Mouse (Mus musculus) MN1 (cell line): ENCODE data around the gene Dph1.

Experiments used
- DNase-seq: peaks from one replicate; pipeline ENCODE4 v3.0.0-alpha.2; 2016; ENCODE audit warnings: low spot score

Dph1 gene

GRCm38 (mm10) chr11:75134485-75135068 is 56.5 kb downstream of the Dph1 start:
- DNase-seq = no peak

DNA sequence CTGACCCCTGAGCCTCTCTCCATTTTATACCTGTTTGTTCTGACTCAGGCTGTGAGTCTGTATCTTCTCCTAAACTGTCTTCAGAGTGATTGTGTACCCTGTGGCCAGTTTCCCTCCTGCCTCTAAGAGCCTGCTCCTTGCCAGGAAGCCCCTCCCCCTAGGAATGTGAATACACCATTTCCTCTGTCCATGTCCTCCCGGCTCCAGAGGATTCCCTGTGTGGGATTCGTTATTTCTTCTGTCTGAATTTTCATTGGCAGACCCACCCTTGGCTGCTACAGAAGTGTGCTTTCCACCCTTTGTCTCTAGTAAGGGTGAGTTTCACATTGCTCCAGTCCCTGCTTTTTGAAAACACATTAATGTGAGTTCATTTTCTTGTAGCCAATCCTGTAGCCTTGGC is 57.1 kb downstream of the Dph1 start:
- DNase-seq = peak; percentile 18

- DNase-seq = no peak
These were observed 57.6 kb downstream of the Dph1 start for GRCm38 (mm10) chr11:75133391-75133790.

DNA sequence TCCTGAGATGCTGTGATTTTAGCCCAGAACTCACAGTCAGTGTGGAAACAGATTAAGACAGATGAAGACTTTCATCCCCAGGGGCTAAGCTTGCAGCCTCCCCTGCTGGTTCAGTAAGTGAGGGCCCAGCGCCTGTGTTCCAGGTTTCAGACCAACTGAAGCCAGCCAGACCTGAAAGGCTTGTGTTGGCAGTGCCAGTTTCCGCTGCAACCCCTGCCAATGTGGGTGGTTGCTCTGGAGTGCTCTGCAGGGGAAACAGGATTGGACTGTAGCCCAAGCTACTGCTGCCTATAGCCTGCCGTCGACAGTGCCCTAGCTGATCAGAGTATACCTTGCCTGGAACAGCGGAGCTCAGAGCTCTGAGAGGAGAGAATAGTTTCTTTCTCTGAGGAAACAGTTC is 58.8 kb downstream of the Dph1 start:
- DNase-seq = peak; percentile 67

DNA sequence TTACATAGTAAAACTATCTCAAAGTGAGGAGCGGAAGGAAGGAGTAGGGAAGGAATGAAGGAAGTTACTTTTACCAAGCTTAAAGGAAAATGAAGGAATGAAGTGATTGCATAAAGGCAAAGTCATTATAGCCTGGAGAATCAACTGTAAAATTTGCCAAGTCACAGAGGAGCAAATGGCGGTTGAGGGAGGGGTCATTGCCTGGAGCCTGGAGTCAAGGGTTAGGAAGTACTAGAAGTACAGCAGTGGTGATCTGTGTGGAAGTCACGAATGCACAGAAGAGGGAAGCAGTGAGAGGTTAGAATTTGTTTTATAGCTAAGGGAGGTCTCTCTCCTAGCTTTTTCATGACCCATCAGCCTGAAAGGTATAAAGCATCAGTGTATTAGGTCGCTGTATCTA is 59.7 kb downstream of the Dph1 start:
- DNase-seq = no peak

- DNase-seq = no peak
These were observed 61.6 kb downstream of the Dph1 start for GRCm38 (mm10) chr11:75129481-75129880.
